Mouse (Mus musculus): Measurements from ENCODE around the gene Tmem198. TPM values are rescaled to one million over a fixed set of nuclear protein-coding genes. Genes with fewer than 3 reads are reported as not detected.

Tmem198 gene
- polyA plus RNA-seq, 1 experiment from 2014 or later, result 0.18 TPM

DNA sequence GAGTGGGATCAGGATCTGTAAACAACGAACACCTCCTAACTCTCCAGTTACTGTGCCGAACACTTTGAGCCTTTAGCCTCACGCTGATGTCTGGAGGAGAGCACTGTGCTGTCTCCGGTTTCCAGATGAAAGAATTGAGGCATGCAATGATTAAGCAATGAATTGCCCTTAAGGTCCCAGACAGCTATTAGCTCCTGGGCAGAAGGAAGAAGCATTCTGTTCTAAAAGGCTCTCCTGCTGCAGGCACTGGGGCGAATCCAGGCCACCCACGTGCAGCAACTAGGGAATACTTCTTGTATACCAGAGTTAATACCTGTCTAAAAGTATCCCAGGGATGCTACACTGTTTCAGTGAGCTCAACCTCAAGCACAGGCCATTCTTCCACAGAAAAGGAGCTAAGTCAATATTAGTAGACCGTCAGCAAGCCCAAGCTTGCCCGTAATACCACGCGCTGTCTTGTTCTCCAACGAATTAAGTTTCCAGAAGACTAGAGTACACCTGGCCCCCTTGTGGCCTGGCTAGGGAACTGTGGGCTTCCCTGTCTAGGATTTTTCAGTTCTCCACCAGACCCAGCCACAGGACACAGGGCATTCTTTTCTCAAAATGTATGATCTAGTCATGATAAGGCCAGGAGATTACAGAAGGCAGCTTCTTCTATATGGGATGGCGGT, 15.7 kb downstream of the Tmem198 start:
- no peak overlapping the region for H3K4me2 ChIP-seq
- no peak overlapping the region for H3K9ac ChIP-seq
- H3K27me3 ChIP-seq (replicated peaks), result peaks cover 33% of the 10 kb centered on the region
- H3K9me3 ChIP-seq (replicated peaks), result no peaks in the 10 kb centered on the region
- WGBS (ENCODE audit: insufficient replicate concordance), result 60% methylated on average over 12 of the region's 12 CpGs
- H3K4me3 ChIP-seq, result no peak overlapping the region
- ATAC-seq, result no peak
- H3K4me1 ChIP-seq, result no peaks in the 10 kb centered on the region
- peaks cover 23% of the 10 kb centered on the region for H3K36me3 ChIP-seq
- H3K27ac ChIP-seq, result no peak overlapping the region

DNA sequence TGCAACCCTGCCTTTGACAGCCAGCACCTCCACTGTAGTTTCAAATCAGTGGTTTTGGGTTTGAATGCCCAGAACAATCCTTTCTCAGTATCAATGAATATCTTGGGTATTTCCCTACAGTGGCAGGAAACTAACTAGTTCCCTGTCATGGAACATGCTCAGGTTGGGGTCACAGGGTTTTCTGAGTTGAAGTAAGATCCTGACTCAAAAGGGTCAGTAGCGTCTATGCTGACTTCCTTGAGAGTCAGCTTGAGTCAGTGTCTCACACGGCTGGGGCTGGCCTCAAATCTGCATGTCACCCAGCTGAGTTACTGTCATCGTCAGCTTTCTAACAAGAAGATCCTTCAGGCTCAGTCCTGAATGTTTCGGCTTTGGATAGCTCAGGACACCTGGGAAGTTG, 19.6 kb downstream of the Tmem198 start:
- H3K36me3 ChIP-seq, result peaks cover 52% of the 10 kb centered on the region
- peaks cover 5% of the 10 kb centered on the region; the same call in 1 of the 2 replicates for H3K4me1 ChIP-seq
- no peak overlapping the region for H3K4me2 ChIP-seq
- ATAC-seq, result no peak
- H3K27me3 ChIP-seq (replicated peaks), result peaks cover 16% of the 10 kb centered on the region
- H3K4me3 ChIP-seq, result no peak overlapping the region
- WGBS (ENCODE audit: insufficient replicate concordance), result 58% methylated on average over 4 of the region's 4 CpGs
- H3K9ac ChIP-seq, result no peak overlapping the region
- H3K27ac ChIP-seq, result no peak overlapping the region
- H3K9me3 ChIP-seq (replicated peaks), result no peaks in the 10 kb centered on the region

DNA sequence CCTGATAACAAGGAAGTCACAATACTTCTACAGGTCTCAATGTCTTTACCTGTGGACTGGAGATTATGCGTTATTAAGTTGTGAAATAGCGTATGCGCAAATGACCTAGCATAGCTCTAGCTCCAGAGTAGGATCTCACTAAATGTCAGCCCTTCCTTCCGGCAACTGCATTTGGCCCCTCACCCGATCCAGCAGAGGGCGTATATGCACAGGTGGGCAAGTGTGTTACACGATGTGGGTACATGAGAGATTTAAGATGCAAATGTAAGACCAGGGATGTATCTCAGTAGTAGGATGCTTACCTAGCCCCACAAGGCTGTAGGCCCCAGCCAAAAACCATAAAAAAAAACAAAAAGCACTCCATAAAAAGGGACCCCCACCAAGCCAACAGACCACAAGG, 20.1 kb downstream of the Tmem198 start:
- no peaks in the 10 kb centered on the region for H3K9me3 ChIP-seq (replicated peaks)
- ATAC-seq, result no peak
- no peak overlapping the region for H3K27ac ChIP-seq
- no peak overlapping the region for H3K9ac ChIP-seq
- no peak overlapping the region for H3K4me3 ChIP-seq
- H3K27me3 ChIP-seq (replicated peaks), result peaks cover 21% of the 10 kb centered on the region
- WGBS (ENCODE audit: insufficient replicate concordance), result 75% methylated on average over 7 of the region's 7 CpGs
- H3K4me2 ChIP-seq, result no peak overlapping the region
- peaks cover 7% of the 10 kb centered on the region; the same call in 1 of the 2 replicates for H3K4me1 ChIP-seq
- peaks cover 54% of the 10 kb centered on the region for H3K36me3 ChIP-seq

DNA sequence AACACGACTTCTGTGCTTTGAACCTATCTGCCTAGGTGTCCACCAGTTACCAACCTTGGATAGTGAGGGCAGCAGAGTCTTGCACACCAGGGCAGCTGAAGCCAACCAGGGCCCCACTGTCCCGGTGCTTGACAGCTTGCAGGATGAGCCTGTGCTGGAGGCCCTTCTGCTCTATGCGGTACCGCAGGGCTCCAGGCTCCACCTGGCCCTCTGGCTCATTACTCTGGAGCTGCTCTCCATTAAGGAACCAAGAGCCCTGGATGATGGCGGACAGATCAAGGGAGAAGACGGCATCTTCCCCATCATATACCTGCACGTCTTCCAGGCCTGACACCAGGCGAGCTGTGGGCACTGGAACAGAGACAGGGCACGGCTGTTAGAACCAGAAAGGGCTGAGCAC, 22.6 kb downstream of the Tmem198 start:
- ATAC-seq, result no peak

DNA sequence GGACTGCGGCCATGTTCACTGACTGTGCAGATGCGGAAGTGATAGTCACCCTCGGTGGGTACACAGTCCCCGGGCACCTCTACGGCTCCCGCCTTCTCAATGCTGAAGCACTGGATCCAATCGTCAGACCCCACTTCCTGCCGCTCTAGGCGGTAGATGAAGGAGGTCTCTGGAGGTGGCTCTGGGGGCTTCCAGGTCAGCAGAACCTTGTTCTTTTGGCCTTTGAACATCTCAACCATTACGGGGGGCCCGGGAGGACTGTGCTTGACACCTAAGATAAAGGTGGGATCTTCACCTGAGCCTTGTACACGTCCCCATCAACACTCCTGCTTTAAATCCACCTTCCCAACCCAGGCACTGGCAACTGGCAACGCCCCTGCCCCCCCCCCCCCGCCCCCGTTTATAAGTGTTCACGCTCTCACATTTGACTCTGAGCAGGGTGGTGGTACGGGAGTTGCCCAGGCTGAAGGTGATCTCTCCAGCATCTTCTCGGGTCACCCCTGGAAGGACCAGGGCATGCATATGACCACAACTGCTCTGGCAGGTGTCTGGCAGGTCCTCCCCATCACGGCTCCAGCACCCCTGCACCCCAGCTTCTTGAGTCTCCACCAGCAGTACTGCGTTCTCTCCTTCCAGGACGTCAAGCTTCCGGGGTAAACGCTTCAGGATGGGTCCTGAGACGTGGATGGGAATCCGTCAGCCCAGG, 23.8 kb downstream of the Tmem198 start:
- Histone ChIP-seq H3K27me3 (replicated peaks) (peaks cover 58% of the 10 kb centered on the region), H3K27ac (no peak overlapping the region), H3K9ac (no peak overlapping the region), H3K4me3 (no peak overlapping the region), H3K4me2 (no peak overlapping the region), H3K4me1 (peaks cover 19% of the 10 kb centered on the region), H3K9me3 (replicated peaks) (no peaks in the 10 kb centered on the region), H3K36me3 (peaks cover 43% of the 10 kb centered on the region)
- ATAC-seq, result no peak
- 74% methylated on average over 25 of the region's 25 CpGs for WGBS (ENCODE audit: insufficient replicate concordance)

More for the DNA sequence above, 22.6 kb downstream of the Tmem198 start:
- Histone ChIP-seq H3K4me2 (no peak overlapping the region), H3K36me3 (peaks cover 52% of the 10 kb centered on the region), H3K9ac (no peak overlapping the region), H3K4me3 (no peak overlapping the region), H3K9me3 (replicated peaks) (no peaks in the 10 kb centered on the region), H3K4me1 (peaks cover 14% of the 10 kb centered on the region), H3K27me3 (replicated peaks) (peaks cover 46% of the 10 kb centered on the region), H3K27ac (no peak overlapping the region)
- WGBS (ENCODE audit: insufficient replicate concordance), result 76% methylated on average over 9 of the region's 9 CpGs

DNA sequence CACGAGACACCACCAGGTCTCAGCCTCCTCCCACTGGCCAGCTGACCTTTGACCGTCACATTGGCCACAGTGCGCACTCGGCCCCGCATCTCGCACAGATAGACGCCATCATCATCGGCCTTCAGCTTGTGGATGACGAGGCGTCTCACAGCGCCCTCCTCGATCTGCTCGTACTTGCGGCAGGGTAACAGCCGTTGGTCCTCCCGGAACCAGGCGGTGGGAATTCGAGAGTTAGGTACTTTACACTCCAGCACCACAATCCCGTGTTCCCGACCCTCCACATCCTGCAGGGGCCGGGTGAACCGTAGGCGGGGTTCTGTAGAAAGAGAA, 24.3 kb downstream of the Tmem198 start:
- Histone ChIP-seq H3K27ac (no peak overlapping the region), H3K4me2 (no peak overlapping the region), H3K4me3 (no peak overlapping the region), H3K9me3 (replicated peaks) (no peaks in the 10 kb centered on the region), H3K9ac (no peak overlapping the region), H3K36me3 (peaks cover 38% of the 10 kb centered on the region), H3K4me1 (peaks cover 19% of the 10 kb centered on the region), H3K27me3 (replicated peaks) (peaks cover 62% of the 10 kb centered on the region)
- WGBS (ENCODE audit: insufficient replicate concordance), result 66% methylated on average over 23 of the region's 23 CpGs
- no peak for ATAC-seq

DNA sequence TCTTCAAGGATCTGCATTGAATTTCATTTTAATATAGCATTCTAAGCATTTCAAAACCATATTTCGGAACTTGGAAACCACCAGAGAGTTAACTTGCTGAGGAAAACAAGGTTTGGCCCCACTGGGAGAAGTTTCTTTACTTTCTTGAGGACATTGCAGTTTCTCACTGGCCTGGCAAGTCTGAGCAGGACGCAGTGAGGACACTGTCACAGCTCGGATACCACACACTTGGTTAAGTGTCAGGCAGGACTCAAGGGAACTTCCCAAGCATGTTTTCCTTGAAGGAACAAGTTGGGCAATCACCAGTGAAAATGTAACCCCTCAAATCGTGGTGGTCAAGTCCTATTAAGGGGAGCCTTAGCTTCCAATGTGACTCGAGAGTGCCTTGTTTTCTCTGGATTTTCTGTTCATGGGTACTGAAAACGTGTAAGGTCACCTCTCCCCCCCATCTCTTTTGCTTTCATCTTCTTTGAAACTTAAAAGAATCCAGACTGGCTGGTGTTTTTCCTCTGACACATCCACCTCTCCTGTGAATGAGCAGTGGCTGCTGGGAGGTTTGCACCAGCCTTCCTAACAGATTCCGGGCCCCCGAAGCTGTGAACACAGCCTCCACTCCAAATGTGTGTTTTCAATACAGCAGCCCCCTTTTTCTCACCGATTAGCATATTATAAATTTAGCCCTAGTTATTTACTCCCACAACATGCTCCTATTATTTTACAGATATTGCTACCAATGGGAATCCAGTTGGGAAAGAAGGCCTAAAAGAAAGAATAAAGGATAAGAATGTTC, 25.1 kb downstream of the Tmem198 start:
- 43% methylated on average over 9 of the region's 9 CpGs for WGBS (ENCODE audit: insufficient replicate concordance)
- peaks cover 36% of the 10 kb centered on the region for H3K36me3 ChIP-seq
- no peak for ATAC-seq
- H3K4me2 ChIP-seq, result peak overlapping the region; percentile 62
- no peak overlapping the region for H3K27ac ChIP-seq
- H3K4me3 ChIP-seq, result peak overlapping the region; percentile 61; the same call in 1 of the 2 replicates
- no peaks in the 10 kb centered on the region for H3K9me3 ChIP-seq (replicated peaks)
- H3K9ac ChIP-seq, result no peak overlapping the region
- peaks cover 70% of the 10 kb centered on the region for H3K27me3 ChIP-seq (replicated peaks)
- H3K4me1 ChIP-seq, result peaks cover 22% of the 10 kb centered on the region

DNA sequence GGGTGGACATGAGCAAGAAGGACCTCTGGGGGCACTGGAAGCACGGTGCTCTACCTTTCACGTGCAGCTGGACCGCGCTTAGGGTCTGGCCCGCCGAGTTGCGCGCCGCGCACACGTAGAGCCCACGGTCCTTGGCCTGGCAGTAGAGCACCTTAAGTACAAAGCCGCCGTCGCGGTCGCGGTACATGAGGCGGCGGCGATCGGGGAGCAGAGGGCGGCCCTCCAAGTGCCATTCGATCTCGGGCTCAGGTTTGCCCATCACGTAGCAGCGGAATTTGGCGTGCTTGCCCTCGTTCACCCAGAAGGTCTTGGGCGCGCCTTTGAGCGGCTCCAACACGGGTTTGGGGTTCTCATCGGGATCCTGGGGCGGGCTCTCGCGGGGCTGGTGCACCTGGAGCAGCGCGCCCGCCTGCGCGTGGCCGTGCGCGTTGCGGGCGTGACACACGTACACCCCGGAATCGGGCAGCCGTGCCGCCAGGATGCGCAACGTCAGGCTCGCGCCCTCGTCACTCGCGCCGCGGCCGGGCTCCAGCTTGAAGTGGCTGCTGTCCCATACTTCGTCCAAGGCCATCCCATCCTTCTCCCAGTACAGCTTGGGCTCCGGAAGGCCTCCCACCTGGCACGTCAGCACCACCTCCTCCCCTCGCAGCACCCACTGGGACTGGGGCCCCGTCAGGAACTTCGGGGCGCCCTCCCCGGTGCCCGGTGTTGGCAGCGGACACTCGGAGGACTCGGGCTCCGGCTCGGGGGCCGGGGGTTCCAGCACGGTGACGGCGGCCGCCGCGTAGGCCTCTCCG, 26.0 kb downstream of the Tmem198 start:
- peak overlapping the region; percentile 61 for H3K4me3 ChIP-seq
- peak overlapping the region; percentile 62 for H3K4me2 ChIP-seq
- H3K9me3 ChIP-seq (replicated peaks), result no peaks in the 10 kb centered on the region
- ATAC-seq, result no peak
- peaks cover 27% of the 10 kb centered on the region for H3K4me1 ChIP-seq
- H3K27ac ChIP-seq, result peak overlapping the region; percentile 81
- H3K9ac ChIP-seq, result peak overlapping the region; percentile 69
- WGBS (ENCODE audit: insufficient replicate concordance), result 2% methylated on average over 82 of the region's 84 CpGs
- H3K36me3 ChIP-seq, result peaks cover 30% of the 10 kb centered on the region
- peaks cover 79% of the 10 kb centered on the region for H3K27me3 ChIP-seq (replicated peaks)

DNA sequence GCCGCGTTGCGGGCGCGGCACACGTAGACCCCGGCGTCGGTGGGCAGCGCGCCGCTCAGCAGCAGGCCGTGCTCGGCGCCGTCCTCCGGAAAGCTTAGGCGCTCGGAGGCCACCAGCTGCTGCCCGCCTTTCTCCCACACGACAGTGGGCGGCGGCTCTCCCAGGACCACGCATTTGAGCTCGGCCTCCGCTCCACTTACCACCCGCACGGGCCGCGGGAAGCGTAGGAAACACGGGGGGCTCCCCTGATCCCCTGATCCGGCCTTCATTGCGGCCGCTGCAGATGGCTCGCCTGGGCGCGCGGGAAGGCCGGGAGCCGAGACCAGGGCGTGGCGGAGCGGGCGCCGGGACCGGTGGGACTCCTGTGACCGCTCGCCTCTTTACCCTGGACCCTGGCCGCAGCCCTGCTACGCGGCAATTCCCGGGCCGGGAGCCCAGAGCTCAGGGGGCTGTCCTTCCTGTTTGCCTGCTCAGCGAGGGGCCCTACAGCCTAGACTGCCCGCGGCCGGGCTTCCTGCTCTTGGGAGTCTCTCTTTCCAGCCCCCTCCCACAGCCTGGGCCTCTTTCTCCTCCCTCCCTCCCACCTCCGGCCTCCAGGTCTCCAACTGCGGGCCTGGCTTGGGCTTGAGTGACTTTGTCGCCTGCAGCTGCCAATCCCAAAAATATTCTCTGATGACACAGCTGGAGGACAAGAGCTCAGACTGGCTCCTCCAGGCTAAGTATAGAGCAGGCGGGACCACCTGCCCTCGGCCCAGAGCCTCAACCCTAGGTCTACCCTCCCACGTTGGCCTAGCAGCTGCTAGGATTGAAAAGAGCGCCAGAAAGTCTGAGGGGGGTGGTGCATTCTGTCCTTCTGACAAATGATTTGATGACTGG, 26.9 kb downstream of the Tmem198 start, which contains the start of gene Obsl1:
Gene Obsl1 (minus strand): TSS at position 497 of the 876 bp plus-strand sequence.
- peak within 1 kb of the TSS; percentile 69 for H3K9ac ChIP-seq
- H3K4me1 ChIP-seq, result peaks cover 35% of the 10 kb centered on the region

DNA sequence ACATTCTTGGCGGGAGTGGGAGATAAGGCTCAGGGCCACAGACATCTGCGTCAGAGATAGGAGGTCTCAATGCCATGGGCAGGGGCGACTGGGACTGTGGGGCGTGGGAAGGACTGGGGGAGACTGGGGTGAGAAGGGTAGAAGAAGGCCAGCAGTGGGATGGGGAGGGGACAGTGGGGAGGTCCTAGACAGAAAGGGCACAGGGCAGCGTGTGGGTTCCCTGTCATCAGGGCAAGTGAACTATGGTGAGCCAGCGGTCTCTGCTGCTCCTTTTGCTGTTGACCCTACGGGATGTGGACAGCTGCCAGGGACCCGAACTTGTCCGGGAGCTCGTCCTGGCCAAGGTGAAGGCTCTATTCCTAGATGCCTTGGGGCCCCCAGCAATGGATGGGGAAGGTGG, 27.7 kb downstream of the Tmem198 start, which contains the start of gene Inha:
Gene Inha (plus strand): TSS at position 72 of the 400 bp plus-strand sequence.
- Histone ChIP-seq H3K9ac (peak within 1 kb of the TSS; percentile 69), H3K27me3 (replicated peaks) (peaks cover 90% of the 10 kb centered on the region), H3K9me3 (replicated peaks) (no peaks in the 10 kb centered on the region), H3K4me1 (peaks cover 43% of the 10 kb centered on the region), H3K4me2 (peak within 1 kb of the TSS; percentile 62), H3K4me3 (peak within 1 kb of the TSS; percentile 61), H3K36me3 (peaks cover 17% of the 10 kb centered on the region; the same call in 1 of the 2 replicates), H3K27ac (peak within 1 kb of the TSS; percentile 81)
- WGBS (ENCODE audit: insufficient replicate concordance), result 34% methylated on average over 10 of the region's 10 CpGs
- no peak for ATAC-seq

More for the DNA sequence above, 26.9 kb downstream of the Tmem198 start, which contains the start of gene Obsl1:
- ATAC-seq, result peak; percentile 65
- Histone ChIP-seq H3K27me3 (replicated peaks) (peaks cover 85% of the 10 kb centered on the region), H3K4me3 (peak within 1 kb of the TSS; percentile 61), H3K9me3 (replicated peaks) (no peaks in the 10 kb centered on the region), H3K27ac (peak within 1 kb of the TSS; percentile 81), H3K36me3 (peaks cover 25% of the 10 kb centered on the region), H3K4me2 (peak within 1 kb of the TSS; percentile 62)
- WGBS (ENCODE audit: insufficient replicate concordance), result 2% methylated on average over 59 of the region's 65 CpGs
